In genomic region chr12:91713358-91713757, GRCm38 (mm10) we compare ENCODE assay signal across 26 mouse cellular contexts.
DNase-seq lines count a peak whose midpoint lies in the region; ATAC-seq and TF ChIP-seq lines count a peak whose summit lies in the region.
"Had no signal": no experiment of that assay in that cellular context is flagged by ENCODE, and none has a peak within 500 bp of the region (broad histone marks: within the 10 kb centered on the region; RNA-seq: fewer than 3 reads in every experiment).

No protein-coding gene starts in this region.

- H3K4me3 ChIP-seq in E14TG2a.4 (replicated peaks; ENCODE audit: low read length) = peak overlapping the region; percentile 43; the same call in 1 of the 2 replicates
- H3K4me3 ChIP-seq: embryonic facial prominence, embryonic 12.5 days; embryonic facial prominence, embryonic 15.5 days; heart, embryonic 15.5 days; hindbrain, embryonic 10.5 days; hindbrain, embryonic 13.5 days; intestine, embryonic 15.5 days had no signal

- 0 out of 2 replicates have a peak, but pooled peaks cover 2% of the 10 kb centered on the region for H3K27me3 ChIP-seq in E14TG2a.4 (ENCODE audit: insufficient read depth, low read length)
- H3K27me3 ChIP-seq: embryonic facial prominence, embryonic 12.5 days; embryonic facial prominence, embryonic 15.5 days; hindbrain, embryonic 13.5 days; intestine, embryonic 15.5 days; Patski had no signal

- H3K9me3 ChIP-seq in E14TG2a.4 (ENCODE audit: low read length) = no peaks in the 10 kb centered on the region
- H3K9me3 ChIP-seq: embryonic facial prominence, embryonic 12.5 days; embryonic facial prominence, embryonic 15.5 days; G1E; heart, embryonic 15.5 days; hindbrain, embryonic 10.5 days; hindbrain, embryonic 13.5 days; intestine, embryonic 15.5 days had no signal

- H3K36me3 ChIP-seq in E14TG2a.4 (ENCODE audit: insufficient read depth, low read length) = no peaks in the 10 kb centered on the region
- H3K36me3 ChIP-seq: embryonic facial prominence, embryonic 12.5 days; embryonic facial prominence, embryonic 15.5 days; heart, embryonic 15.5 days; hindbrain, embryonic 13.5 days; intestine, embryonic 15.5 days had no signal

- H3K4me1 ChIP-seq in E14TG2a.4 (replicated peaks; ENCODE audit: low read depth, low read length) = peaks cover 14% of the 10 kb centered on the region
- H3K4me1 ChIP-seq: embryonic facial prominence, embryonic 12.5 days; embryonic facial prominence, embryonic 15.5 days; intestine, embryonic 15.5 days had no signal

- DNase-seq in frontal cortex, postnatal 14 days (ENCODE audit: low spot score in 2 of 2) = no peak
- peak; percentile 16 to 55 for DNase-seq in left cerebral cortex, postnatal 25 days (ENCODE audit: low spot score in 2 of 2)
- DNase-seq in left cerebral cortex, postnatal 10 days (ENCODE audit: extremely low spot score in 1 of 2, low spot score in 2 of 2) = no peak
- DNase-seq in gastrocnemius, postnatal 14 days = no peak
- DNase-seq: adrenal gland, postnatal 10 days; adrenal gland, postnatal 36 days; cerebellum, adult 11 months; cerebellum, adult 2 months; cerebellum, adult 9-11 months; cerebellum, postnatal 25 days; forebrain, postnatal 0 days; gastrocnemius, postnatal 36 days; heart, postnatal 10 days; heart, postnatal 36 days had no signal

- intact Hi-C loops in left cerebral cortex, postnatal 25 days (cut with DNase I) = loop anchor here (5.0 kb wide), 1 partner anchor 71 kb away; no protein-coding TSS in a partner anchor
- intact Hi-C loops in left cerebral cortex, postnatal 10 days (cut with DNase I) = no loop called here
- intact Hi-C loops in gastrocnemius, postnatal 14 days (cut with DNase I; ENCODE audit: low total_unique reads) = no loop called here

- TF ChIP-seq CTCF in E14TG2a.4 (conservative IDR thresholded peaks at IDR 0.05; ENCODE audit: low read length) = no peak

- ATAC-seq in frontal cortex, adult (ENCODE audit: low TSS enrichment) = peak; percentile 80
- ATAC-seq: forebrain, embryonic 14.5 days; forebrain, postnatal 0 days; hindbrain, embryonic 16.5 days; intestine, embryonic 15.5 days; Patski had no signal

Comparison
In these comparisons a context has a peak if more than half of its experiments do, and no peak if none do; other contexts are left out.
1. DNase-seq: peak in left cerebral cortex, postnatal 25 days (2 of 2); none in frontal cortex, postnatal 14 days (0 of 2), left cerebral cortex, postnatal 10 days (0 of 2) and gastrocnemius, postnatal 14 days (single experiment).